Mouse (Mus musculus) hindbrain, embryonic 13.5 days (tissue): ENCODE data around the gene Gm17324. TPM values are rescaled to one million over a fixed set of nuclear protein-coding genes. Genes with fewer than 3 reads are reported as not detected.
"Not testable (repeated sequence)": the region's sequence is repeated elsewhere in the genome, so short reads cannot be mapped to it uniquely, and the experiment has no call there.

ENCODE experiments used
- ATAC-seq: fragments of 200-750 bp; cut with Nextera tagmentation; 2 replicates; pipeline ENCODE4 v1.8.0; 2017; ENCODE audit warnings: moderate TSS enrichment; ENCODE audit not compliant: low FRiP score
- H3K27ac ChIP-seq: fragments of 300-500 bp; sonication (generic); 2 replicates; pipeline ENCODE4 v1.5.1; 2015; ENCODE audit warnings: inconsistent platforms, mild to moderate bottlenecking, moderate library complexity
- H3K27me3 ChIP-seq: fragments of 300-500 bp; sonication (generic); 2 replicates; pipeline ENCODE4 v1.6.1; 2015; ENCODE audit warnings: mild to moderate bottlenecking, inconsistent platforms
- H3K36me3 ChIP-seq: fragments of 300-500 bp; sonication (generic); 2 replicates; pipeline ENCODE4 v1.6.1; 2015; ENCODE audit warnings: mild to moderate bottlenecking, inconsistent platforms
- H3K4me1 ChIP-seq: fragments of 300-500 bp; sonication (generic); replicated peaks from 2 replicates; pipeline ENCODE4 v1.6.1; 2015; ENCODE audit warnings: inconsistent platforms
- H3K4me2 ChIP-seq: fragments of 300-500 bp; sonication (generic); 2 replicates; pipeline ENCODE4 v1.6.1; 2015; ENCODE audit warnings: inconsistent platforms, mild to moderate bottlenecking, moderate library complexity
- H3K4me3 ChIP-seq: fragments of 300-500 bp; sonication (generic); 2 replicates; pipeline ENCODE4 v1.5.1; 2015; ENCODE audit warnings: mild to moderate bottlenecking, inconsistent platforms
- H3K9ac ChIP-seq: fragments of 300-500 bp; sonication (generic); 2 replicates; pipeline ENCODE4 v1.6.1; 2015; ENCODE audit warnings: mild to moderate bottlenecking, inconsistent platforms
- H3K9me3 ChIP-seq: fragments of 300-500 bp; sonication (generic); 2 replicates; pipeline ENCODE4 v1.6.1; 2016; ENCODE audit warnings: inconsistent platforms
- WGBS: fragments of 180-500 bp; shearing (Covaris S2); methylation state at CpG from one replicate; pipeline ENCODE4 v1.1.7; 2015; 5-methylcytosine and 5-hydroxymethylcytosine counted together
- polyA plus RNA-seq: library from polyadenylated mRNA; unstranded; fragments of >200 nt; fragmentation: Nextera tagmentation; extraction: Ambion mirVana; gene quantifications from 2 replicates; pipeline ENCODE4 v1.2.1, GENCODE M21; 2015

Gene Gm17324
- polyA plus RNA-seq, 1 experiment from 2014 or later, result 0.99 TPM

GRCm38 (mm10) chr9:78479308-78479707, 30.7 kb upstream of the Gm17324 start:
- 28% methylated on average over 8 of the region's 8 CpGs for WGBS
- Histone ChIP-seq H3K4me2 (peak overlapping the region; percentile 78), H3K4me3 (peak overlapping the region; percentile 98), H3K4me1 (peaks cover 40% of the 10 kb centered on the region), H3K36me3 (peaks cover 49% of the 10 kb centered on the region), H3K9ac (peak overlapping the region; percentile 100)
- H3K27ac ChIP-seq, H3K9me3 ChIP-seq, H3K27me3 ChIP-seq, ATAC-seq: not testable (repeated sequence)

GRCm38 (mm10) chr9:78478009-78478605, 29.5 kb upstream of the Gm17324 start:
- not testable (repeated sequence) for H3K27me3 ChIP-seq, ATAC-seq, H3K27ac ChIP-seq, H3K9me3 ChIP-seq
- H3K4me1 ChIP-seq, result peaks cover 40% of the 10 kb centered on the region
- peak overlapping the region; percentile 23 for H3K4me2 ChIP-seq
- peak overlapping the region; percentile 51; the same call in 1 of the 2 replicates for H3K9ac ChIP-seq
- 61% methylated on average over 1 of the region's 1 CpGs for WGBS
- peaks cover 61% of the 10 kb centered on the region for H3K36me3 ChIP-seq
- peak overlapping the region; percentile 12; the same call in 1 of the 2 replicates for H3K4me3 ChIP-seq

DNA sequence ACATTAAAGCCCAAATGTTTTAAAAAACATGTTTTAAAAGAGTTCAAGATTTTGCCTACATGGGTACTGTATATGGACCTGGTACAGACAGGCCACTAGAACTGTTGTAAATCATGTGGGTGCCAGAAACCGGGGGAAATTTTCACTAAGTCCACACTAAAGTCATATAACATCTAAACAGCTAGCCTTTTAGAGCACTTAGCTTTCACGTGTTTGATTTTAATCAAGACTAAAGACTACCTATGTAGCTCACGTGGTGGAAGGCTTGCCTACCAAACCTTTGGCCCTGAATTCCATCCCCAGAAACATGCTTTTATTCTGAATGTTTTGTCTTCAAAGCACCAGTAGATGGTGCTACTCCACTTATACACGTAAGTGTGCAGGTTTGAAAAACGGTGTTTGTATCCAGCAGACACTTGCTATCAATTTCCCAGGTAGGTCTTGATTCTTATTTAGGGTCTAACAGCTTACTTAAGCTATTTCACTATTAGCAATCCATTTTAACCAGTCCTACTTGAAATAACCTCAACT, 28.5 kb upstream of the Gm17324 start:
- Histone ChIP-seq H3K27ac (no peak overlapping the region), H3K4me3 (no peak overlapping the region), H3K9ac (no peak overlapping the region), H3K9me3 (no peaks in the 10 kb centered on the region), H3K36me3 (peaks cover 69% of the 10 kb centered on the region), H3K4me2 (peak overlapping the region; percentile 23), H3K4me1 (peaks cover 31% of the 10 kb centered on the region), H3K27me3 (no peaks in the 10 kb centered on the region)
- 4% methylated on average over 5 of the region's 5 CpGs for WGBS
- no peak for ATAC-seq

DNA sequence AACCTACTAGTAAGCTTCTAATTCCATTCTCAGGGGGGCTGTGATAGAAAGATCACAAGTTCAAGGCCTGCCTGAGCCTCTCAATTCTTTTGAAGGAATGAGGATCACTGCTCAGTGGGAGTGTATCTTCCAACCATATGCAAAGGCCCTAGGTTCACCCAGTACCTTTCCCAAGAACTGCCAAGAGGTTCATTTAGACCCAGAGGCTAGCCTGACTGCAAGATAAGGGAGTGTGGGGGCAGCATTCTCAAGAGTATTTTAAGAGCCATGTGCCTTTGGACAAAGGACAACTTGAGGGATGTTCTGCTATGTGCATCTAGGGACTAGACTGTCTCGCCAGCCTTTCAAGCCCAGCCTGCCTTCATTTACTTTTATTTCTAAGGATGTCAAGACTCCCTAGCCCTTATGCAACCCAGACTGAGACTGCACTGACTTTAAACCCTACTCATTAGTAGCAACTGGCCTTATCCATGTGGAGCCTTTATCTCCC, 28.0 kb upstream of the Gm17324 start:
- Histone ChIP-seq H3K9ac (no peak overlapping the region), H3K36me3 (peaks cover 71% of the 10 kb centered on the region), H3K4me3 (no peak overlapping the region), H3K27ac (no peak overlapping the region), H3K9me3 (no peaks in the 10 kb centered on the region), H3K4me2 (peak overlapping the region; percentile 23; the same call in 1 of the 2 replicates), H3K27me3 (no peaks in the 10 kb centered on the region), H3K4me1 (peaks cover 31% of the 10 kb centered on the region)
- ATAC-seq, result no peak
- 6% methylated on average over 1 of the region's 1 CpGs for WGBS

GRCm38 (mm10) chr9:78475873-78476272, 27.3 kb upstream of the Gm17324 start:
- no peak overlapping the region for H3K9ac ChIP-seq
- H3K4me3 ChIP-seq, result no peak overlapping the region
- H3K4me2 ChIP-seq, result no peak overlapping the region
- H3K27me3 ChIP-seq, result no peaks in the 10 kb centered on the region
- H3K4me1 ChIP-seq, result peaks cover 31% of the 10 kb centered on the region
- H3K36me3 ChIP-seq, result peaks cover 74% of the 10 kb centered on the region
- H3K27ac ChIP-seq, result no peak overlapping the region
- H3K9me3 ChIP-seq, result no peaks in the 10 kb centered on the region
- ATAC-seq, result no peak
- 87% methylated on average over 4 of the region's 4 CpGs for WGBS

GRCm38 (mm10) chr9:78475383-78475780, 26.8 kb upstream of the Gm17324 start:
- Histone ChIP-seq H3K9ac (no peak overlapping the region), H3K4me2 (no peak overlapping the region), H3K4me1 (peaks cover 31% of the 10 kb centered on the region), H3K27me3 (no peaks in the 10 kb centered on the region), H3K36me3 (peaks cover 79% of the 10 kb centered on the region), H3K4me3 (no peak overlapping the region), H3K9me3 (no peaks in the 10 kb centered on the region), H3K27ac (no peak overlapping the region)
- ATAC-seq, result no peak
- WGBS, result 97% methylated on average over 2 of the region's 2 CpGs

DNA sequence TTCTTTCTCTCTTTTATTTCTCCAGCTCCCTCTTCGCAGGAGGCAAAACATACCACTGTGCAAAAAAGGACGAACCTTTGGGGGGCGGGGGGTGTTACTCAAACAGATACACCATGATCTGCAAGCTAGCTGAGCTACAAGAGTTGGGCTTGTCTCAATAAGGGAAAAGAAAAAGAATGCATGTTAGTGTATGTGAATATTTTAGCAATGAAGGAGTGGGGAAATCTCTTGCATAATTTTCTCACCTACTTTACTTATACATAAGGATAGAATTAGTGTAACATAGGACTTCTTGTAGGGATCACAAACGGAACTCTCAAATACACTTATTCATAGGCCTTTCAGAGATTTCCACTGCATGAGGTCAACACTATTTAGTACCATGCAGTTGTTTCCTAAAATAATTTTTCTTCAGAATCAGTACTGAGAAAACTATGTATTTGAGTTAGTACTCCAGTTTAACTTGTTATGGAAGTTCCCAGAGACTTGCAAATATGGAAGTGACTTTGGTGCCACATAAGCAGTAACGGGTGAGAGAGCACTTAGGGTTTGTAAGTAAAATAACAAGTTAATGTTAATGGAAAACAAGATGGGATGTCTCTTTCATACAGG, 26.3 kb upstream of the Gm17324 start:
- no peak for ATAC-seq
- Histone ChIP-seq H3K27me3 (no peaks in the 10 kb centered on the region), H3K9ac (no peak overlapping the region), H3K27ac (no peak overlapping the region), H3K36me3 (peaks cover 79% of the 10 kb centered on the region), H3K9me3 (no peaks in the 10 kb centered on the region), H3K4me1 (peaks cover 27% of the 10 kb centered on the region), H3K4me2 (no peak overlapping the region), H3K4me3 (no peak overlapping the region)
- WGBS, result 85% methylated on average over 5 of the region's 5 CpGs

DNA sequence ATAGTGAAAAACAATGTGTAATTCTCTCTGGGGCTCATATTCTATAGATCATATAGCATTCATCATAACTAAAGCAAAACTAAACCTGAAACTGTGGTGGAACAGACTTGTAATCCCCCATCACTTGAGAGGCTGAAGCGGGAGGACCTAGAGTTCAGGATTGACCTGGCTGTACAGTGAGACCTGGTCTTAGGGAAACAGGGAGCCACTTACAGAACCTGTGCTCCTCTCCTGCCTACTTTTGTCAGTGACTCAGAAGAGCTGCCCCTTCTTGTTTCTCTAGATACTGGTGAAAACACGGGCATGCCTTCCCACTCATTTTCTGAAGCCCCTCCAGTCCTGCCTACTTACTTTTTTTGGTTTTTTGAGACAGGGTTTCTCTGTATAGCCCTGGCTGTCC, 25.7 kb upstream of the Gm17324 start:
- no peak overlapping the region for H3K9ac ChIP-seq
- WGBS, result 86% methylated on average over 2 of the region's 2 CpGs
- H3K4me3 ChIP-seq, result no peak overlapping the region
- no peak for ATAC-seq
- H3K27me3 ChIP-seq, result no peaks in the 10 kb centered on the region
- H3K27ac ChIP-seq, result no peak overlapping the region
- H3K9me3 ChIP-seq, result no peaks in the 10 kb centered on the region
- no peak overlapping the region for H3K4me2 ChIP-seq
- peaks cover 81% of the 10 kb centered on the region for H3K36me3 ChIP-seq
- H3K4me1 ChIP-seq, result peaks cover 22% of the 10 kb centered on the region

GRCm38 (mm10) chr9:78473588-78473987, 25.0 kb upstream of the Gm17324 start:
- no peaks in the 10 kb centered on the region for H3K9me3 ChIP-seq
- ATAC-seq, result no peak
- H3K4me1 ChIP-seq, result peaks cover 16% of the 10 kb centered on the region
- H3K4me2 ChIP-seq, result no peak overlapping the region
- peaks cover 81% of the 10 kb centered on the region for H3K36me3 ChIP-seq
- H3K4me3 ChIP-seq, result no peak overlapping the region
- 81% methylated on average over 8 of the region's 8 CpGs for WGBS
- H3K27ac ChIP-seq, result 0 out of 2 replicates have a peak overlapping the region, but pooled peaks have one; percentile 30
- H3K9ac ChIP-seq, result no peak overlapping the region
- no peaks in the 10 kb centered on the region for H3K27me3 ChIP-seq

GRCm38 (mm10) chr9:78465725-78466124, 17.1 kb upstream of the Gm17324 start:
- Histone ChIP-seq H3K36me3 (peaks cover 89% of the 10 kb centered on the region), H3K4me2 (no peak overlapping the region), H3K4me1 (no peaks in the 10 kb centered on the region), H3K27ac (no peak overlapping the region), H3K4me3 (no peak overlapping the region), H3K9ac (no peak overlapping the region), H3K27me3 (no peaks in the 10 kb centered on the region), H3K9me3 (no peaks in the 10 kb centered on the region)
- no peak for ATAC-seq
- 89% methylated on average over 3 of the region's 3 CpGs for WGBS

DNA sequence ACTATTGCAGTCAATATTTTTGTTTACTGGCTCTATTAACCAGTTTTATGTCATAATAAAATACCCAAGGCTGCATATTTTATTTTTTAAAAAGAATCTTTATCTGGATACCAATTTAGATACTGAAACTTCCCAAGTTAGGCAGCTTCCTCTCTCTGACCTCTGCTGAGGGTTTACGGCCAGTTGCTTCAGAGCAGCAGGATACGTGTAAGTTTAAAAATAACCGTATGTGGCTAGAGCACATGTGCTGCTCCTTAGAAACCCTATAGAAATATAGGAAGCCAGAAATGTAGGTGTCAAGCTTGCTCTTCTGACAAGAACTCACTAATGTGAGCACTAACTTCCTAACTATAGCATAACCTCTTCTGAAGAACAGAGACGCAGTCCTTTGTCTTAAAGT, 14.8 kb upstream of the Gm17324 start:
- Histone ChIP-seq H3K27ac (no peak overlapping the region), H3K4me3 (no peak overlapping the region), H3K9me3 (no peaks in the 10 kb centered on the region), H3K9ac (no peak overlapping the region), H3K27me3 (no peaks in the 10 kb centered on the region), H3K36me3 (peaks cover 82% of the 10 kb centered on the region), H3K4me1 (no peaks in the 10 kb centered on the region), H3K4me2 (no peak overlapping the region)
- WGBS, result 94% methylated on average over 4 of the region's 4 CpGs
- no peak for ATAC-seq

DNA sequence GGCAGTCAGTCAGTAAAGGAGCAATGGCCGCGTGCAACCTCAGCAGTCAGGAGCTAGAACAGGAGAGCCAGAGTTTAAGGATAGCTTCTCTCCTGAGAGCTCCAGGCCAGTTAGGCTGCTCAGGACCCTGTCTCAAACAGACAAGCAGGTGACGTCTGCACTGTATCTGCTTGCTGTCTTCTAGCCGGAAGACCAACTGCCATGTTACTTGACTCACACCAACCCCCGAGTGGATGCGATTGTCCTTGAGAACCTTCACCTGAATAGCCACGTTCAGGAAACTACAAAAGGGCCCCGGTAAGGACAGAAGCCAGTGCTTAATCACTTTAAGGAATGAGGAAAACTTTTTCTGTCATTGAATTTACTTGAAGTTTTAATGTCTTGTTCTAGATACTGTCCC, 8.4 kb upstream of the Gm17324 start:
- ATAC-seq, result no peak
- 88% methylated on average over 8 of the region's 8 CpGs for WGBS
- H3K36me3 ChIP-seq, result peaks cover 74% of the 10 kb centered on the region

DNA sequence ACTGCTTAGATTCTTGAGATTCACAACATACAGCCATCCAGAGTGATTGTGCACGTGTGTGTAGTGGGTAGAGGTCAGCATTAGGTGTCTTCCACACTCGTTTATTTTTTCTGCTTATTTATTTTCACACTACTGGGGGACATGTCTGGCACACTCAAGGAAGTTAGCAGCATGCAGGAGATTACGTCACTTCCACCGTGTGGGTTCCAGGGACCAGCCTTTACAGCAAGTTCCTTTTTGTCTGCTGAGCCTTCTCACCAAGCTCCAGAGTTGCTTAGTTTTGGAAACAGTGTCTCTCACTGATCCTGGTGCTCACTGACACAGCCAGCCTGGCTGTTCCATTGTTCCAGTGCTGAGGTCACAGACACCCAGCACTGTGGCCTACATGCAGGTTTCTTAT, 2.8 kb upstream of the Gm17324 start:
- H3K9me3 ChIP-seq, result no peaks in the 10 kb centered on the region
- peaks cover 13% of the 10 kb centered on the region for H3K4me1 ChIP-seq
- no peak overlapping the region for H3K27ac ChIP-seq
- ATAC-seq, result no peak
- H3K9ac ChIP-seq, result no peak overlapping the region
- peaks cover 37% of the 10 kb centered on the region for H3K36me3 ChIP-seq
- H3K27me3 ChIP-seq, result peaks cover 8% of the 10 kb centered on the region
- no peak overlapping the region for H3K4me2 ChIP-seq
- WGBS, result 92% methylated on average over 4 of the region's 4 CpGs
- H3K4me3 ChIP-seq, result no peak overlapping the region

More for the DNA sequence above, 8.4 kb upstream of the Gm17324 start:
- Histone ChIP-seq H3K9ac (no peak overlapping the region), H3K27me3 (no peaks in the 10 kb centered on the region), H3K4me2 (no peak overlapping the region), H3K4me3 (no peak overlapping the region), H3K9me3 (no peaks in the 10 kb centered on the region), H3K27ac (no peak overlapping the region), H3K4me1 (no peaks in the 10 kb centered on the region)
